Mouse (Mus musculus) monocyte, adult 2 months (primary cell): ENCODE measurements around the gene Maff.

Source experiments
- DNase-seq, 2 experiments: peaks; one replicate each; pipeline ENCODE4 v3.0.0; 2022; ENCODE audit warnings: low spot score in 2 of 2, low read depth in 1 of 2

Maff gene

DNA sequence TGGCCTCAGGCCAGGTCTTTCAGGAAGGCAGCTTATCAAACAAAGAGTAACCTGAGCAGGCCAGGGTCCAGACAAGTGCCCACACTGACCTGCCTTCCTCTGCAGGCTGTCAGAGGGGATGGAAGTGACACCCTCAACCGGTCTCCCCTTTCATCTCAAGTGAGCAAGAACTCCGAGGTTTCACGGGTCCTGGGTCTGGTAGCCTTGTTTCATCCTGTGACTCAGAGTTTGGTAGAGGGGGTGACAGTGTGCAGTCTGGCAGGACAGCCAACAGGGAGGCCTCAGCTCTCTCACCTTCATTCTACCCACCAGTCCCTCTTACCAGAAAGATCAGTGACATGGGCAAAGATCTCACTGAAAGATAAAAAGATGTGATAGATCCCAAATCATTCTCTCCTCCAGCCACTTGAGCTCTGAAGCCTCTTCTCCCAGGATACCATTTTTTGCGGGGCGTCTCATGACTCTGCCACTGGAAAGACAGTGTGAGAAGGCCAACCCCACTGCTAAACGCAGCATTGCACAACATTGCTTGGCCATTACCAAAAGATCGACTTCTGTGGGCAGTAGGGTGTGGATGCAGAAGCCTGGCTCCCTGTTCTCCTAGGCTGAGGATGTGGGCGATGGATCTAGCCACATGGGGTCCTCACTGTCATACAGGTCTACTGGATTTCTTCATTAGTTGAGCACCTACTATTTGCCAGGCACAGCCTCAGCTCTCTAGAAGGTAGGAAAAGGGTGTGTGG, at the start of gene Maff:
Maff (plus strand) TSS at position 571 of the 743 bp plus-strand sequence.
- no peak for DNase-seq

DNA sequence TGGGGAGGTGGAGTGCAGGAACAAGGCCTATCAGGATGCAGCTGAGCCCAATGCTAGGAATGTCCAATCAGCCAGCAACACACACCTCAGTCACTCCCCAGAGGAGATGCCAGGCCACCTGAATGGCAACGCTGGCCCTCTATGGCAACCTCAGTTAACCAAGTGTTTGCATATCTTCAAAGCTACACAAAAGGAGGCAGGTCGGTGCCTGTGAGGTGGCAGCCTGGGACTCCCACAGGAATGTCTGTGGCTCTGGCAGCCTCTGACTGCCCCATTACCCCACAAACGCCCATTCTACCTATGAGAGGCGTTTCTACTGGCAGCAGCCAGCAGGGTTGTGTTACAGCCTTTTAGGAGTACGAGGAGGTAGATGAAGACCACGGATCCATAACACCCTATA, 47.9 kb upstream of the Maff start:
- no peak for DNase-seq

DNA sequence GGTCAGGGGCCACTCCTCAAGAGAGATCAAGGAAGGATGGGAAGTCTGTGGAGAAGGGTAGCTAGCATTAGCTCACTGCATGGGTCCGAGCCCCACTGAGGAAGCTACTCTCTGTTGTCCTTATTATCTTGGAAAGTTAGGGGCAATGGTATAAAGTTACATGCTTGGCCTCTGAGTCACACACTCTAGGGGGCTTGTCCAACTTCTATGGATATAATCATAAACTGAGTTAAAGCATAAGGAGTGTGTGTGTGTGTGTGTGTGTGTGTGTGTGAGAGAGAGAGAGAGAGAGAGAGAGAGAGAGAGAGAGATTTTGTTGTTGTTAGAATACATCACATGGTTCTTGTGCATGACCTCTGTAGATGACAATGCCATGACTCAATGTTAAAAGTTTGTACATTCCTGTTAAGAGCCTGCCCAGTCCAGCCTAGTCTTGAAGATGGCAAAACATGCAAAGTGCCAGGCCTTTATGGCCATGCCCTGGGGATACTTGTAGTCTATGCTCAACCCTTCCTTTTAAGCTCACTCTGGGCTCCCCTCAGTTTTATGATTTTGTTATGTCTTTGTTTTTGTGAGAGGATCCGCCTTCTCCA, 46.8 kb upstream of the Maff start:
- DNase-seq, result no peak

DNA sequence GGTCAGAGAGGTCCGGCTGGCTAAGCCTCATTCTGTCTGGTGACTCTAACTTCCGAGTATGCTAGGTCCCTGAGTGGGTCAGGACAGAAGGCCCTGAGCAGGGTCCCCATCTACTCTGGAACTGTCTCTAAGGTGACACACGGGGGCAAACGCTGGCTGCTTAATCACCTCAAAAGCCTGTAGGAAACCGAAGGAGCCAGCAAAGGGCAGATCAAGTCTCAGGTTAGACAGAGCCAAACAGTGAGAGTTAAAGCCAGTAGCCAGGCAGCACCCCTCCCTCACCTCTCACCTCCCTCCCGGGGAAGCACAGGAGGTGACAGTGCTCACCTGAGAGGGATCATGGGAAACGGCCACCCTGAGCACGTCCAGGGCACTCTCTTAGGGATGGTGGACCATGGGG, 42.7 kb upstream of the Maff start:
- DNase-seq, result no peak

DNA sequence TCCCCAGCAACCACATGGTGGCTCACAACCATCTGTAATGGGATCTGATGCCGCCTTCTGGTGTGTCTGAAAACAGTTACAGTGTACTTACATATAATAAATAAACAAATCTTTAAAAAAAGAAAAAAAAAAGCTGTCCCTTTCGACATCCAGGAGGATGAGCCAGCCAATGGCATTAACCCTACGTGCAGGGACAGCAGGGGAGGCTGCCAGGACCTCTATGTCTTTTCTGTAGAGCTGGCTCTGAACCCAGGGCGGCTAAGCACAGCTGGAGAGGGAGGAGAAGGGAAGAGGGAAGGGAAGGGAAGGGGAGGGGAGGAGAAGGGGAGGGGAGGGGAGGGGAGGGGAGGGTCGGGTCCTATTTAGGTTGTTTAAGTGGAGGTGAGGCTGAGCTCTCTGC, 41.6 kb upstream of the Maff start:
- DNase-seq, result no peak

DNA sequence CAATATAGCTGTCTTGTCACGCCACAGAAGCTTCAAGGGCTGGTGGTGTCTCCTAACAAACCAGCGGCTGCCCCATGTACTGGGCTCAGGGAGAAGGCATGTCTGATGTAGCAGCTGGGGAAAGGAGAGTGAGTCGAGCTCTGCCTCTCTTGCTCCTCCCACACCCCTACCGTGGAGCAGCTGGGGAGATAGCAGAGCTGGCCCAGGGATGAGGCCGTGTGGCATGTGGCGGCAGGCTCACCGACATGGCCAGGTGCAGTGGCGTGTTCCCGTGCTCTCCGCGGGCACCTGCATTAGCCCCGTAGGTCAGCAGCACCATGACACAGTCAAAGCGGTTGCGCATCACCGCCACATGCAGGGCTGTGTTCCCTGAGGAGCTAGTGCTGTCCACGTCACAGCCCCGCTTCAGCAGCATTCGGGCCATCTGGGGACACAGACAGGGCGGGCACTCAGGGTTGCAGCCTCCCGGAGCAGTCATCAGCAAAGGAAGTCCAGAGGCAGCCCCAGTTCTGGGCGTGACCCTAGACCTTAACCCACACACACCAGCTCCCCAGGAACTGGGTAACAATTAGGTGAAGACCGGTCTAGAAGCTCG, 40.3 kb upstream of the Maff start:
- no peak for DNase-seq

DNA sequence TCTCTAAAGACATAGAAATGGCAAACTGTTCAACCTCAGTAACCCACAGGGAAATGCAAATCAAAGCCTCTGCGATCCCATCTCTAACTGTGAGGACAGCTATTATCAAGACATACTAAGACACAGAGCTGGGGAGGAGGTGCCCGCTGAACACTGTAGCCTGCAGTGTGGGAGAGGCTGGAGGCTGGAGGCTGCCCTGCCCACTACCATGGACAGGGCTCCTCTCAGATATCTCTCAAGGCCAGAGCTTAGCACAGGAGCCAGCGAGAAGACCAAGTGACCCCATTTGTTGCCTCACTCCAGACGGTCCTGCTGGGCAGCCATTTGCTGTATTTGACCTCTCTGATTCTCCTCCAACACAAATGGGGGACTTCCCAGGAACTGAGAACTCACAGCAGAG, 38.6 kb upstream of the Maff start:
- DNase-seq, result no peak

DNA sequence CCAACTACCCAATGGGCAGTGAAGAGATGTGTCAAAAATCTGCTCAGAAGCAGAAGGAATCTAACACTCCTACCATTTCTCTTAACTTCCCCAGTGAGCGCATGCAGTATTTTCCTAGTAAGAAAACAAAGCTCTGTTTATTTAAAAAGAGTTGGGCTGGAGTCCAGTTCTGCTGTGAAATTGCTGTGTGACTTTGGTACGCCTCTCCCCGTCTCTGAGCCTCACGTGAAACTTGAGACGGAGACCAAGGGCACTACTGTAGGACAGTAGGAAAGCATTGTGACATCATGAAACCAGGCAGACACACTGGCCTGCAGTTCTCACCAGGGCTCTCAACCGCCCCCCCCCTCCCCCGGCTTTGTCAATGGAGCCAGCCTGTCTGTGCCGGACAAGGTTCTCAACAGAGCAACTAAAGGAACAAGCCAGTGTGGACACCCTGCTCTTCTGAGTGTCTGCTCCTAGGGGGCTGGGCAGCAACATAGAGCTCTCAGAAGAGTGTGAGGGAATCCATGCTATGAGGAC, 32.5 kb upstream of the Maff start:
- no peak for DNase-seq

DNA sequence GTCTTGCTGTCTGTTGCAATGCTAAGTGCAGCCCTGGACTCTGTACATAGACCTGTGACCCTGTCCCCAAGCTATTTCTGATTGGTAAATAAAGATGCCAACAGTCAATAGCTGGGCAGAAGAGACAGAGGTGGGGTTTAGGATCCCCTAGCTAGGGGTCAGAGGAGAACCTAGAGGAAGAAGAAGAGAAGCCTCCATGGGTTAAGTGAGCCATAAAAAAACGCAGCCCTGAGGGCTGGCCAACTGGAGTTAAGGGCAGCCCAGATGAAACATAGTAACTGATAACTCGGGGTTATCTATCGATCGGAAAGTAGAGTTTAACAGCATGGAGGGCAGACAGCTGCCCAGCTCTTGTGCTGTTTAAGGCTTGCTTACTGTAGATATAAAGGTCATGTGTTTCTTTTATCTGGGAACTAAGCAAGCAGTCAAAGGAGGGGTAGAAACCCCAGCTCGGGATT, 24.7 kb upstream of the Maff start:
- no peak for DNase-seq

DNA sequence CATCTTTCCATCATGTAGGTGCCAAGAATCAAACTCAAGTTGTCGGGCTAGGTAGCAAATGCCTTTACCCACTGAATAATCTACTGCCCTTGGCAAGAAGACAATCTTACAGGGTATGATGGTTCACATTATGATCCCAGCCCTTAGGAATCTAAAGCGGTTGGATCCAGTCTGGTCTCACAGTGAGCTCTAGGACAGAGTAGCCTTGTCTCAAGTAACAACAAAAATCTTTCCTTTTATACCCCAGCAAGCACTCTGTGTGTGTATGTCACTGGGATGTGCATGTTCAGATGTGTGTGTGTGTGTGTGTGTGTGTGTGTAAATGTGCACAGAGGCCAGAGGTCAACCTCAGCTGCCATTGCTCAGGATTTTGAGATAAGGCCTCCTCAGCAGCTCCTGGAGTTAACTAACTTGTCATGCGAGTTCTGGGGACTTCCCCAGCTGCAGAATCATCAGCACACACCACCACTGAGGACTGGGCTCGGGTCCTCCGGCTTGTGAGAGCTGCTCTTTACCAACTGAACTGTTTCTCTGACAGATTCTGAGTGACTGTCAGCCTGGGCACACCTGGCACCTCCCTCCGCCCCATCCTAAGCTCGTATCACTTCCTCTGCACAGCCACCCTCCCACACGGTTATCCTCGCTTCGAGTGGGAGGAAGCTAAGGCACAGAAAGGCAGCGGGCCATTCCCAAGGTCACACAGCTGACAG, 24.0 kb upstream of the Maff start:
- no peak for DNase-seq

DNA sequence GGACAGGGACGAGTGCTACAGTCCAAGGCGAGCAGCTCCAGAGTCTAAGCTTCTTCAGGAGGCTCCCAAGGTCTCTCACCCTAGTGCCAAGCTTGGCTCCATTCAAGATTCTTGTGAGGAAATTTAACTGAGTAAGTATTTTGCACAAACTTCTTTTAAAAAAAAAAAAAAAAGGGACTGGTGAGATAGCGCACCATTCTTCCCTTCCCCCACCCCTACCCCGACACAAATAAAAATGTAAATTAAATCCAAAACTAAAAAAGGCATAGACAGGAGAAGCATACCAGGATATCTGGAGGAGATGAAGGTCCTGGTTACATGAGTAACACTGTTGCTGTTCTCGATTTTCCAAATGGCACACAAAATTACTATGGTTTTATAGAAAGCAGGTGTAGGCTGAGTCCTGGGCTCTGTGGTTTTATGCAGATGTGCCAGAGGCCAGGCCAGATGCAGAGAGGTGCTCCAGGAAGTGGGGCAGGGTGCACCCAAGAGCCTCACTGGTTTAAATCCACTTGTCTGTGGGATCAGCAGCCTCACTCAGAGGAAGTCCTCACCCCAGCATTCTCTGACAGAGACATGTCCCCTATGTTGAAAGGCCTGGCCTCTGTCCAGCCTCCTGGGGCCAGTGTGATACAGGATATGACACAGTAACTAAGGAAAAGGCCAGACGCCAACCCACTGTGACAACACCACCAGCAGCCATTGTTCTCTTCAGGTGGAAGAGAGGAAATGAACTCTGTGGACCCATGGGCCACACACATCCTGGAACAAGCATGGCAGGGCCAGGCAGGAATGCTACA, 23.2 kb upstream of the Maff start:
- DNase-seq, result peak in 1 of 2 experiments; percentile 28

DNA sequence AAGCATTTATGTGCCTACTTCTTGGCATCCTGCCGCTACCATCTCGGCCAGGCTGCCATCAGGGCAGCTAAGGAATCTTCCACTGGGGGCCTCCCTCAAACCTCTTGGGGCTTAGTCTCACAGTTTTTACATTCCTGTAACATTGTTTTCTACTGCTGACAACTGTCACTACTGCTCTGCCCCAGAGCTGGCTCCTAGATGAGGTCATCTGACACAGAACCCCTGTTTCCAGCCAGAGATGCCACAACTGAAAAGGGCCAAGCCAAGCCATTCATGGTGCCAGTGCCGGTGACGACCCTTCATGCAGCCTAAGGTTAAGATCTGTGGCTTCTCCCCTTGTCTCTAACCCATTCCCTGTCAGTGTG, 22.6 kb upstream of the Maff start:
- DNase-seq, result no peak

DNA sequence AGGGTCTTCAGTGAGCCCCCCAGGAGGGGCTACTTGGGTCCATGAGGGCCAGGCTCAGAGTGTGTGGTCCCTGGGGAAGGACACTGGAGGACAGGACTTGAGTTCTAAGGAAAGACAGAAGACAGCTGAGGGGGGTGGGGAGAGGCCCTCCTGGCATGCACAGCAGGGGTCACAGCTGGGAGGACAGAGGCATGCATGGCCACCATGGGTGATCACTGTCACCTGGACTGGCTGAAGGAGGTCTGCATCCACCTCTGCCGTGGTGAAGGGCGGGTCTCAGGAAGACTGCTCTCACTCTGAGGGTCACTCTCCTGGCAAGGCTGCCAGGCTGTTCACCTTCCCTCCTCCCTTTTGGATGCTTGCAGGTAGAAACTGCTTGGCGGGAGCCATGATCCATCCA, 22.0 kb upstream of the Maff start:
- no peak for DNase-seq

DNA sequence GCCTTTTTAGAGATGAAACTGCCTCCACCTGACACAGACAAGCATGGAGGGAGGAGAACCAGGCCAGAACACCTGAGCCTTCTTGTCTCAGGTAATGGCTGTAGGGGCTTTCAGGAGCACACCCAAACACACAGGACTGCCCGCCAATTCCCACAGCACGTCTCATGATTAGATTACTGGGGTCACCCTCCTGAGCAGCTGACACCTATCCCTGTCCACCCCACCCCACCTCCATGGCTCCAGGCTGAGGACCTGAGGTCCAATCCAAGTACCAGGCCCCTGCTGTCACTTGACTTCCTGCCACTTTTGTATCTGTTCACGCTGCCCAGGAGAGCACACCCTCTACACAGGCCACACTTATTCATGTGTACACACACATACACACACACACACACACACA, 20.7 kb upstream of the Maff start:
- DNase-seq, result no peak

DNA sequence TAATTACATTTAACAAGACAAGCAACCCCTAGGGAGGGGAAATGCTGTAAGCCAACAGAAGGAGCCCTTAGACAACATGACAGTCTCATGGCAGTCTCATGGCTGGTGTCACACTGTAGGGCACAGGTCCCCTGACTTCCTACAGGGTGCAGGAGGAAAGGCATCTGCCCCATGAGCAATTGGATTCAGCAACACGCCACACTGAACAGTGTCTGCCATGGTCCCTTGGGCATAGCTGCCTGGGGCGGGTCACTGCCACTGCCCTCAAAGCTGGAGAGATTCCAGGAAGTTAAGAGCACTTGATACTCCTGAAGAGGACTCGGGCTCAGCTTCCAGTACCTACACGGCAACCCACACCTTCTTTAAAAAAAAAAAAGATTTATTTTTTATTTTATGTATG, 20.2 kb upstream of the Maff start:
- no peak for DNase-seq

DNA sequence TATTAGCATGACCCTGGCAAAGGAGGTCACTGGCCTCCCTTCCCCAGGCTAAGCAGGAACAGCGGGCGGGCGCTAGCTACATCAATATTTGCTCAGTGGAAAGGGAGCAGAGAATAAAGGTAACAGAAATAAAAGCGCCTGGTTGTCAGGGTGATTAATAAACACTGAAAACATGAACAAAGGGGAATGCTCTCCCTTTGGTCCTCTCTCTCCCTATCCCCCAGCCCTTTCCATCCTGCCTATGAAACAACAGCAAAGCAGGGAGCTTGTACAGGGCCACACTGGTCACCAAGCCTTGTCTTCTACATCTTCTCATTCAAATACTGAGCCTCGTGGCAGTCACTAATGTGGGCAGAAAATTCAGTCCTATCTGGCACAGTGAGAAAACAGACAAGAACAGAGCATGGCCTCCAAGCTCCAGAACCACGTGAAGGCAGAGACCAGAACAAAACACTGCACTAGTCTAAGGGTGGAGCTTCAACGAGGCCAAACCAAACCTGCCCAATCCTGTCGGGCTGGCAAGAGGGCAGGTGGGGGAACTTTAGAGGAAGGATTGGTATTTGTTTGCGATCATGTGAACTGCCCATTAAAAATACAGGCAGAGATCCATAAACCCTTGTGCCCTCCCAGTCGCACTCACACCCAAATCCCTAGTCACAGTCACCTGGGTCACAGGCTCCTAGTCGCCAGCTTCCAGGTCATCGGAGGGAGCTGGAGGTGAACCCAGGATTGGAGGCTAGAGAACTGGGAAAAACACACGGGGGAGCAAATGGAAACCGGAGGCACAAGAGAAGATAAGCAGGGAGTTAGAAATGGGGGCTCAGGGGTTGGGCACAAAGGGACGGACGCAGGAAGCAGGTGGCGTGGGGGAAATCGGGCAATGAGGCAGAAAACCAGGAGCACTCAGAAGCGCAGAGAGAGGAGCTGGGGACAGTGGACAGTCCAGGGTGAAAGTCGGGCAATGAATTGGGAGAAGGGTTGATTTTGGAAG, 19.2 kb upstream of the Maff start:
- DNase-seq, result no peak

DNA sequence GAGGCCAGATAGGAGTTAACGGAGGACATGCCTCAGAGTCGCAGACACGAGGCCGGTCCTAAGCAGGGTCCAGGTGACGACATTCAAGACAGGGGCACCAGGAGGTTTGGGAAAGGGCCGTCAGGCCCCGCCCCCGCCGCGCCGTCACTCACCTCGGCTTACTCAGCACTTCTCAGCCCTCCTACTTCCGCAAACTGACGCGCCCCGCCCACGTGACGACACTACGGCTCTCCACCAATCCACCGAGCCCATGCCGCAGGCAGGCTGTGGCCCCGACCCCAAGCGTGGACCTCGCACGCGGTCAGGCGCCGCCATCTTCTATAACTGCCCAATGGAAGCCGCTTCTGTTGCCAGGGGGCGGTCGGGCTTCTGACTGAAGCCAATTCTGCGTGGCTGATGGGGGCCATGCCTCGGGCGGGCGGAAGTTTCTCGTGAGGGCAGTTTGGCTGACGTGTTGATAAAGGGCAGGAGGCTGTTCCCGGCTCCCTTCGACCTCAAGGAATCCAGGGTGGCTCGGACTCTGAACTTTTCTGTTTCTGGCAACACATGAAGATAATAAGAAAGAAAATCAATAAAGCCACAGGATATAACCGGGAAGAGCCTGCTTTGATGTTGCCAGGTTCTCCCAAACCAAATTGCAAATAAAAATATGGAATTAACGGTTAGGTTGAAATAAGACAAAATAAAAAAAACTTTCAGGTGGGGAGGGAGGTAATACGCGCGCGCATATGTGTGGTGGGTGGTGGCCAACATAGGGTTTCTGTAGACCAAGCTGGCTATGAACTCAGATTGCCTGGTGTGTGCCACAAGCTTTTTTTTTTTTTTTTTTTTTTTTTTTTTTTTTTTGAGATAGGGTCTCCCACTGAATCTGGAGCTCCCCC, 18.1 kb upstream of the Maff start, which contains the start of gene Pla2g6:
Pla2g6 (minus strand) TSS at position 333 of the 881 bp plus-strand sequence.
- DNase-seq, result peak; percentile 98

DNA sequence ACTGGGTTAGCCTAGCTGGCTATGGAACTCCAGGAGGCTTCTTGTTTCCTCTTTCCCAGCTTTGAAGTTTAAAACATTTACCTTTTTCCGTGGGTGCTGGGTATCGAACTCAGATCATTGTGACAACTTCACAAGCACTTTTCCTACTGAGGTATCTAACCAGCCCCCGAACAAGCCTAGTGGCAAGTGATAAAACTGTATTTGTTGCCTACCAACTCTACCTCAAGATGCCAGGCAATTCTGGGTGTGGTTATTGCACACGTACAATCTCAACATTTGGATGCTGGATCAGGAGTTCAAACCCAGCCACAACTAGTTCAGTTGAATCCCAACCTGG, 17.5 kb upstream of the Maff start:
- DNase-seq, result no peak
